Comparison of ENCODE assay signal across 11 mouse cellular contexts in the genomic region with DNA sequence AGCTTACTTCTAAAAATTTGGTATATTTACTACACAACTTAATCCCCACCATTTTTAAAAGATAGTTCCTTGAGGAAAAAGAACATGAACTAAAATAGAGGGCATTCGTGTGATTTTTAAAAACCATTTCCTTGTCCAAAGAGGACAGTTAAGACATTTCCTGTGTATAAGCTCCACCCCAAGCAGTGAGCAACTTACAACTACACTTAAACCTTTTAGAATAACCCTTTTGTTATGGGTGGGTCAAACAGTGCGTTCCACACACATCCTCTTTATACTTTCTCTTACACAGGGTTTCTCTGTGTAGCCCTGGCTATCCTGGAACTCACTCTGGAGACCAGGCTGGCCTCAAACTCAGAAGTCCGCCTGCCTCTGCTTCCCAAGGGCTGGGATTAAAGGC.
A peak's percentile ranks its signal among the peaks of the same experiment; 100 is the strongest.
DNase-seq lines count a peak whose midpoint lies in the region; ATAC-seq and TF ChIP-seq lines count a peak whose summit lies in the region.
"Had no signal": no experiment of that assay in that cellular context is flagged by ENCODE, and none has a peak within 500 bp of the region (broad histone marks: within the 10 kb centered on the region; RNA-seq: fewer than 3 reads in every experiment).

No protein-coding gene starts in this region.

- peak overlapping the region; percentile 85 for H3K4me2 ChIP-seq in heart, embryonic 11.5 days
- H3K4me2 ChIP-seq in limb, embryonic 13.5 days (replicated peaks): peak overlapping the region; percentile 88
- peak overlapping the region; percentile 68 for H3K4me2 ChIP-seq in stomach, postnatal 0 days (replicated peaks; ENCODE audit: low read depth)
- H3K4me2 ChIP-seq: midbrain, embryonic 11.5 days had no signal

- TF ChIP-seq CTCF in thymus, adult 2 months (IDR thresholded peaks at IDR 0.05; ENCODE audit: borderline replicate concordance, control insufficient read depth, extremely low read depth, insufficient read depth, low read length, poor library complexity): no peak
- TF ChIP-seq CTCF in stomach, postnatal 0 days (IDR thresholded peaks at IDR 0.05; ENCODE audit: low read depth): no peak

- no peak overlapping the region for H3K9ac ChIP-seq in heart, embryonic 11.5 days (ENCODE audit: low read depth, low read length)
- H3K9ac ChIP-seq in limb, embryonic 13.5 days: no peak overlapping the region
- H3K9ac ChIP-seq in stomach, postnatal 0 days (ENCODE audit: low read length): no peak overlapping the region

- 67% methylated on average over 3 of the region's 3 CpGs for WGBS in heart, embryonic 11.5 days (ENCODE audit: insufficient replicate concordance)
- 14% methylated on average over 3 of the region's 3 CpGs for WGBS in thymus, adult 2 months
- 67% methylated on average over 3 of the region's 3 CpGs for WGBS in limb, embryonic 13.5 days
- 41% methylated on average over 3 of the region's 3 CpGs for WGBS in stomach, postnatal 0 days

- H3K27me3 ChIP-seq in heart, embryonic 11.5 days (ENCODE audit: control insufficient read depth, insufficient read depth, low read length): no peaks in the 10 kb centered on the region
- no peaks in the 10 kb centered on the region for H3K27me3 ChIP-seq in thymus, adult 2 months (ENCODE audit: control insufficient read depth, insufficient read depth, low read length)
- no peaks in the 10 kb centered on the region for H3K27me3 ChIP-seq in limb, embryonic 13.5 days
- H3K27me3 ChIP-seq in stomach, postnatal 0 days (ENCODE audit: control insufficient read depth, insufficient read depth, low read length): no peaks in the 10 kb centered on the region

- intact Hi-C loops in heart, postnatal 14 days (cut with DNase I): loop anchor here (5.0 kb wide), 1 partner anchor 38 kb away; no protein-coding TSS in a partner anchor

- H3K27ac ChIP-seq in heart, embryonic 11.5 days (ENCODE audit: low read depth, low read length): peak overlapping the region; percentile 15; the same call in 1 of the 2 replicates
- H3K27ac ChIP-seq in thymus, adult 2 months (ENCODE audit: control insufficient read depth, insufficient read depth, low read length): peak overlapping the region; percentile 95
- H3K27ac ChIP-seq in limb, embryonic 13.5 days: no peak overlapping the region; the same call in 1 of the 2 replicates
- H3K27ac ChIP-seq in stomach, postnatal 0 days (replicated peaks): peak overlapping the region; percentile 94; the same call in 1 of the 2 replicates

- DNase-seq in heart, postnatal 14 days: no peak
- peak; percentile 21 for DNase-seq in thymus, adult 2 months
- no peak for DNase-seq in thymus, postnatal 10 days (ENCODE audit: low spot score in 2 of 2)
- no peak for DNase-seq in stomach, postnatal 0 days (ENCODE audit: low spot score)
- no peak for DNase-seq in retina, postnatal 1 day
- no peak for DNase-seq in layer of hippocampus, postnatal 25 days (ENCODE audit: extremely low spot score in 1 of 2, low spot score in 1 of 2)
- DNase-seq: kidney, adult 9 months; spleen, adult 18-20 months had no signal

- H3K4me3 ChIP-seq in heart, embryonic 11.5 days (ENCODE audit: low read depth, low read length): peak overlapping the region; percentile 62; the same call in 1 of the 2 replicates
- peak overlapping the region; percentile 48 for H3K4me3 ChIP-seq in thymus, adult 2 months (ENCODE audit: control insufficient read depth, insufficient read depth, low read length)
- no peak overlapping the region for H3K4me3 ChIP-seq in limb, embryonic 13.5 days
- H3K4me3 ChIP-seq in stomach, postnatal 0 days (ENCODE audit: low read depth, low read length): peak overlapping the region; percentile 43; the same call in 1 of the 2 replicates

- TF ChIP-seq EP300 in stomach, postnatal 0 days (optimal IDR thresholded peaks at IDR 0.05): no peak

- no peak for ATAC-seq in heart, embryonic 11.5 days (replicated peaks; ENCODE audit: insufficient number of reproducible peaks, low FRiP score, low TSS enrichment)
- no peak for ATAC-seq in limb, embryonic 13.5 days (ENCODE audit: low FRiP score, low read depth)
- ATAC-seq in stomach, postnatal 0 days (ENCODE audit: low FRiP score, low TSS enrichment): no peak

- H3K4me1 ChIP-seq in heart, embryonic 11.5 days (ENCODE audit: control insufficient read depth, insufficient read depth, low read length): peaks cover 40% of the 10 kb centered on the region
- H3K4me1 ChIP-seq in thymus, adult 2 months (replicated peaks; ENCODE audit: control insufficient read depth, insufficient read depth, low read length): peaks cover 12% of the 10 kb centered on the region
- H3K4me1 ChIP-seq in limb, embryonic 13.5 days: peaks cover 39% of the 10 kb centered on the region
- H3K4me1 ChIP-seq in stomach, postnatal 0 days (replicated peaks; ENCODE audit: control insufficient read depth, insufficient read depth): peaks cover 3% of the 10 kb centered on the region; the same call in 1 of the 2 replicates

- no peaks in the 10 kb centered on the region for H3K9me3 ChIP-seq in heart, embryonic 11.5 days (replicated peaks; ENCODE audit: control insufficient read depth, low read length)
- no peaks in the 10 kb centered on the region for H3K9me3 ChIP-seq in limb, embryonic 13.5 days
- H3K9me3 ChIP-seq in stomach, postnatal 0 days (ENCODE audit: control insufficient read depth, low read length): no peaks in the 10 kb centered on the region

- no peaks in the 10 kb centered on the region for H3K36me3 ChIP-seq in heart, embryonic 11.5 days (ENCODE audit: control insufficient read depth, insufficient read depth, low read length)
- no peaks in the 10 kb centered on the region for H3K36me3 ChIP-seq in thymus, adult 2 months (ENCODE audit: control insufficient read depth, insufficient read depth, low read length)
- no peaks in the 10 kb centered on the region for H3K36me3 ChIP-seq in limb, embryonic 13.5 days
- H3K36me3 ChIP-seq in stomach, postnatal 0 days (ENCODE audit: control insufficient read depth, insufficient read depth, low read length): no peaks in the 10 kb centered on the region

- no peak for TF ChIP-seq POLR2A in thymus, adult 2 months (IDR thresholded peaks at IDR 0.05; ENCODE audit: control insufficient read depth, extremely low read depth, insufficient read depth, low read length, poor library complexity)
